Mouse (Mus musculus) erythroblast, embryonic 14.5 days (primary cell): Measurements from ENCODE around the gene Lmntd2.

Source experiments
- GATA1 ChIP-seq: IDR thresholded peaks from 2 replicates; pipeline ENCODE4 v1.6.1; 2012; ENCODE audit warnings: low read length, inconsistent platforms, mixed read lengths
- TAL1 ChIP-seq: IDR thresholded peaks from 3 replicates; pipeline ENCODE4 v1.6.1; 2012; ENCODE audit warnings: low read length, inconsistent platforms, mixed read lengths

DNA sequence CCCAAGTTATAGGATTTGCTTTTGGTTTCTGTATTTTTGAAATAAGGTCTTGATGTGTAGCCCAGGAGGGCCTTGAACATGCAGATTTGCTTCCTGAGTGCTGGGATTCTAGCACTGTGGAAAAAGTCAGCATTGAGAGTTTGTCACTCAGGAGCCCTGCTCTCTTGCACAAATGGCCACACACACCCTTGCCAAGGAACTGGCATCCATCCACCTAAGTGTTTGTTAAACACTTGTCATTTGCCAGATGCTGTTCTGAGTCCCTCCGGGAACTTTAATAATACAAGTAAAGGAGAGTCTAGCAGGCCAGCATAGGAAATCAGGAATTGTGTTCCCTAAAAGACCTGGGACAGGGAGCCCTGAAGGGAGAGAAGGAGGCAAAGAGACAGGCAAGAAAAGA lies 44.6 kb downstream of the Lmntd2 start:
- TF ChIP-seq TAL1 (no peak), GATA1 (no peak)
